Mouse (Mus musculus) natural killer cell, adult 2 months (primary cell): ENCODE results near the gene Klf11.
"Not testable (repeated sequence)": the region's sequence is repeated elsewhere in the genome, so short reads cannot be mapped to it uniquely, and the experiment has no call there.

Experiments used
- DNase-seq, 2 experiments: peaks; one replicate each; pipeline ENCODE4 v3.0.0; 2022; ENCODE audit warnings: low spot score in 2 of 2

Klf11 gene

GRCm38 (mm10) chr12:24654065-24654862 lies 3.2 kb downstream of the Klf11 start:
- no peak for DNase-seq

- DNase-seq: no peak
Measured at GRCm38 (mm10) chr12:24656436-24656835, 5.4 kb downstream of the Klf11 start.

GRCm38 (mm10) chr12:24658998-24659397 lies 7.9 kb downstream of the Klf11 start:
- no peak for DNase-seq

GRCm38 (mm10) chr12:24659923-24660322 lies 8.8 kb downstream of the Klf11 start:
- DNase-seq: no peak

GRCm38 (mm10) chr12:24661100-24661499 lies 10.0 kb downstream of the Klf11 start:
- DNase-seq: no peak

GRCm38 (mm10) chr12:24662131-24662530 lies 11.1 kb downstream of the Klf11 start:
- DNase-seq: no peak

GRCm38 (mm10) chr12:24680096-24680491 lies 29.0 kb downstream of the Klf11 start:
- DNase-seq: no peak

- no peak for DNase-seq
Measured at GRCm38 (mm10) chr12:24680492-24681285, 29.6 kb downstream of the Klf11 start.

GRCm38 (mm10) chr12:24681286-24682023 lies 30.4 kb downstream of the Klf11 start, which contains the start of gene Cys1:
Cys1 (minus strand) TSS chr12:24681813.
- DNase-seq: no peak

GRCm38 (mm10) chr12:24682563-24682962 lies 31.5 kb downstream of the Klf11 start:
- no peak for DNase-seq

- no peak for DNase-seq
Measured at GRCm38 (mm10) chr12:24683461-24683860, 32.4 kb downstream of the Klf11 start.

- DNase-seq: no peak
Measured at GRCm38 (mm10) chr12:24686038-24686695, 35.1 kb downstream of the Klf11 start.

- DNase-seq: no peak
Measured at GRCm38 (mm10) chr12:24686696-24687346, 35.7 kb downstream of the Klf11 start.

- no peak for DNase-seq
Measured at GRCm38 (mm10) chr12:24690351-24690750, 39.3 kb downstream of the Klf11 start.

GRCm38 (mm10) chr12:24696500-24697483 lies 45.7 kb downstream of the Klf11 start:
- DNase-seq: peak; percentile 73 to 77

GRCm38 (mm10) chr12:24697484-24698204 lies 46.6 kb downstream of the Klf11 start:
- no peak for DNase-seq

GRCm38 (mm10) chr12:24698514-24698913 lies 47.4 kb downstream of the Klf11 start:
- DNase-seq: no peak

- no peak for DNase-seq
Measured at GRCm38 (mm10) chr12:24699578-24699977, 48.5 kb downstream of the Klf11 start.

GRCm38 (mm10) chr12:24701621-24702020 lies 50.5 kb downstream of the Klf11 start:
- DNase-seq: not testable (repeated sequence)
